Mouse (Mus musculus) spleen, adult 2 months (tissue): Measurements from ENCODE around the gene Parp3. TPM values are rescaled to one million over a fixed set of nuclear protein-coding genes. Genes with fewer than 3 reads are reported as not detected.

Source experiments
- DNase-seq, 2 experiments: peaks; one replicate each; pipeline versions ENCODE4 v3.0.0 to v3.0.0-alpha.2; 2012 to 2021; ENCODE audit warnings: low spot score in 2 of 2, low read depth in 1 of 2
- H3K27ac ChIP-seq: fragments of 200-500 bp; 2 replicates; pipeline ENCODE4 v1.5.1; 2012; ENCODE audit warnings: low read length, inconsistent platforms; ENCODE audit not compliant: insufficient read depth
- H3K27me3 ChIP-seq: fragments of 200-500 bp; 2 replicates; pipeline ENCODE4 v1.6.1; 2012; ENCODE audit warnings: mild to moderate bottlenecking, moderate library complexity, low read length, inconsistent platforms; ENCODE audit not compliant: control insufficient read depth, insufficient read depth
- H3K36me3 ChIP-seq: fragments of 200-500 bp; 2 replicates; pipeline ENCODE4 v1.6.1; 2012; ENCODE audit warnings: mild to moderate bottlenecking, low read length, inconsistent platforms; ENCODE audit not compliant: control insufficient read depth, insufficient read depth
- H3K4me1 ChIP-seq: fragments of 200-500 bp; 2 replicates; pipeline ENCODE4 v1.6.1; 2011; ENCODE audit warnings: inconsistent platforms; ENCODE audit not compliant: control insufficient read depth, insufficient read depth, insufficient read length
- H3K4me3 ChIP-seq: fragments of 200-500 bp; 2 replicates; pipeline ENCODE4 v1.5.1; 2011; ENCODE audit warnings: mild to moderate bottlenecking, inconsistent platforms; ENCODE audit not compliant: insufficient read depth, insufficient read length; ENCODE audit errors: extremely low read depth
- CTCF ChIP-seq: fragments of 200-500 bp; IDR thresholded peaks from 2 replicates; pipeline ENCODE4 v1.5.1; 2011; ENCODE audit warnings: mild to moderate bottlenecking, inconsistent platforms; ENCODE audit not compliant: insufficient read depth, insufficient read length, insufficient replicate concordance; ENCODE audit errors: extremely low read depth
- POLR2A ChIP-seq: fragments of 200-500 bp; IDR thresholded peaks from 2 replicates; pipeline ENCODE4 v1.6.1; 2011; ENCODE audit warnings: low read depth, low read length, inconsistent platforms
- WGBS: fragments of 180-500 bp; shearing (Covaris S2); methylation state at CpG from one replicate; pipeline ENCODE4 v1.1.7; 2018; 5-methylcytosine and 5-hydroxymethylcytosine counted together
- polyA plus RNA-seq: library from polyadenylated mRNA; depleted of rRNA; stranded (reverse); fragments of >200 nt; gene quantifications from 2 replicates; pipeline ENCODE4 v1.2.3, GENCODE M21; 2012

Gene Parp3
- polyA plus RNA-seq, 1 experiment = 43.3 TPM

GRCm38 (mm10) chr9:106460401-106461025, 16.2 kb downstream of the Parp3 start:
- WGBS = 93% methylated on average over 18 of the region's 18 CpGs
- DNase-seq = no peak
- H3K36me3 ChIP-seq = no peaks in the 10 kb centered on the region
- TF ChIP-seq POLR2A = no peak
- TF ChIP-seq CTCF = no peak
- no peak overlapping the region for H3K4me3 ChIP-seq
- H3K27ac ChIP-seq = no peak overlapping the region
- H3K27me3 ChIP-seq = peaks cover 6% of the 10 kb centered on the region; the same call in 1 of the 2 replicates
- H3K4me1 ChIP-seq = peaks cover 10% of the 10 kb centered on the region

- H3K4me1 ChIP-seq = peaks cover 4% of the 10 kb centered on the region; the same call in 1 of the 2 replicates
- no peaks in the 10 kb centered on the region for H3K36me3 ChIP-seq
- no peak for TF ChIP-seq POLR2A
- no peak for TF ChIP-seq CTCF
- H3K27me3 ChIP-seq = peaks cover 4% of the 10 kb centered on the region; the same call in 1 of the 2 replicates
- H3K27ac ChIP-seq = no peak overlapping the region
- DNase-seq = no peak
- no peak overlapping the region for H3K4me3 ChIP-seq
- 91% methylated on average over 15 of the region's 15 CpGs for WGBS
Measured at GRCm38 (mm10) chr9:106459946-106460345, 16.8 kb downstream of the Parp3 start.

- no peak for DNase-seq
- WGBS = 92% methylated on average over 5 of the region's 5 CpGs
- Histone ChIP-seq H3K4me3 (no peak overlapping the region), H3K36me3 (no peaks in the 10 kb centered on the region), H3K27ac (no peak overlapping the region), H3K27me3 (no peaks in the 10 kb centered on the region), H3K4me1 (peaks cover 4% of the 10 kb centered on the region)
- TF ChIP-seq CTCF (no peak), POLR2A (no peak)
Measured at GRCm38 (mm10) chr9:106457920-106458319, 18.8 kb downstream of the Parp3 start.

- 94% methylated on average over 9 of the region's 9 CpGs for WGBS
- Histone ChIP-seq H3K27ac (no peak overlapping the region), H3K4me3 (no peak overlapping the region), H3K27me3 (no peaks in the 10 kb centered on the region), H3K36me3 (no peaks in the 10 kb centered on the region), H3K4me1 (peaks cover 4% of the 10 kb centered on the region)
- TF ChIP-seq POLR2A (no peak), CTCF (no peak)
- DNase-seq = no peak
Measured at GRCm38 (mm10) chr9:106457163-106457559, 19.6 kb downstream of the Parp3 start.

GRCm38 (mm10) chr9:106456325-106457162, 20.2 kb downstream of the Parp3 start:
- DNase-seq = no peak
- TF ChIP-seq POLR2A (no peak), CTCF (no peak)
- WGBS = 89% methylated on average over 15 of the region's 15 CpGs
- Histone ChIP-seq H3K27me3 (no peaks in the 10 kb centered on the region), H3K36me3 (no peaks in the 10 kb centered on the region), H3K4me3 (no peak overlapping the region), H3K4me1 (peaks cover 4% of the 10 kb centered on the region), H3K27ac (no peak overlapping the region)

- no peak overlapping the region for H3K4me3 ChIP-seq
- H3K27ac ChIP-seq = no peak overlapping the region
- 83% methylated on average over 17 of the region's 17 CpGs for WGBS
- DNase-seq = no peak
- no peak for TF ChIP-seq CTCF
- no peak for TF ChIP-seq POLR2A
- no peaks in the 10 kb centered on the region for H3K36me3 ChIP-seq
- no peaks in the 10 kb centered on the region for H3K27me3 ChIP-seq
- peaks cover 4% of the 10 kb centered on the region for H3K4me1 ChIP-seq
Measured at GRCm38 (mm10) chr9:106454888-106455681, 21.7 kb downstream of the Parp3 start.
